Mouse (Mus musculus) right cerebral cortex, postnatal 14 days (tissue): Measurements from ENCODE around the gene Cwh43.
"Not testable (repeated sequence)": the region's sequence is repeated elsewhere in the genome, so short reads cannot be mapped to it uniquely, and the experiment has no call there.

Experiments used
- DNase-seq: peaks from one replicate; pipeline ENCODE4 v3.0.0; 2022

Cwh43 gene

GRCm38 (mm10) chr5:73481401-73481800 is 75.5 kb downstream of the Cwh43 start:
- no peak for DNase-seq

GRCm38 (mm10) chr5:73482381-73482780 is 76.5 kb downstream of the Cwh43 start:
- DNase-seq = not testable (repeated sequence)

DNA sequence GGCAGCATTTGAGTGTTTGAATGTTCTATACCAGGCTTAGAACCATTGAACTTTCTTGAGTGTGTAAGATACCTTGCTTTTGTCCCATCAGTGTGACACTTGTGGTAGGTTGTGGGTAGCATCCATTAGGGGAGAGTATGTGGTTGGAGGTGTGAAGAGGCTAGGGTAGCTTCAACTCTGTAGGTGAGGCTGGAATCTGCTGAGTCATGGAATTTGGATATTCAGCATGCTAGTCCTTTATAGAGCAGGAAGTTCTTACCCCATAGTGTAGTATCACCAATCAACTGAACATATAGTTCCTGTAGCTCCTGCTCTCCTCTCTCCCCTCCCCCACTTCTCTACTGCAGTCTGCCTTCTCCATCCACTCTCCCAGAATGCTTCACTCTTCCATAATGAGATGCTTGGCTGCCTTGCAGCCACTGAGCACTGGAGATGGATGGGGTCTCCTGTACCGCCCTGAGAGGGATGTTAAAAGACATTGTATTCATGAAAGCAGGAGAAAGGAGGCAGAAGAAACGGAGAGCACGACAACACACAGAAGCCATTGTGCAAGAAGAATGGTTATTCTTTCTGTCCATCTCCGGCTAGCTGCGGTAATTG is 78.2 kb downstream of the Cwh43 start:
- no peak for DNase-seq

DNA sequence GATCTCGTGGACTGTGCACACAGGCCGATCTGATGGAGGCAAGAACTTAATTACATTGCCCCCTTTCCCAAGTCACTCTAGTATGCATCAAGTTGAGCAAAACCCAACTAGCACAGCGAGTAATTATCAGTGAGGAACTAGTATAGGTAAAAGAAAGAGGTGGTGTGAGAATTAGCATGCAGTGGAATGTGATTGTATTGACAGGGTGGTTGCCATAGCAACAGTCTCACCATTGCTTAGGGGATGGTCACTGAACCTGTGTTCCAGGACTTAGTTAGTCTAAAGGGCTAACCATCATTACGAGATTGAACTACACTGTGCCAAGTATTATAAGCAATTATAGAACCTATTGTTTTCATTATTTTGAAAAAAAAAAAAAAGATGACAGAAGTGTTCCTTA is 80.6 kb downstream of the Cwh43 start:
- DNase-seq = no peak

DNA sequence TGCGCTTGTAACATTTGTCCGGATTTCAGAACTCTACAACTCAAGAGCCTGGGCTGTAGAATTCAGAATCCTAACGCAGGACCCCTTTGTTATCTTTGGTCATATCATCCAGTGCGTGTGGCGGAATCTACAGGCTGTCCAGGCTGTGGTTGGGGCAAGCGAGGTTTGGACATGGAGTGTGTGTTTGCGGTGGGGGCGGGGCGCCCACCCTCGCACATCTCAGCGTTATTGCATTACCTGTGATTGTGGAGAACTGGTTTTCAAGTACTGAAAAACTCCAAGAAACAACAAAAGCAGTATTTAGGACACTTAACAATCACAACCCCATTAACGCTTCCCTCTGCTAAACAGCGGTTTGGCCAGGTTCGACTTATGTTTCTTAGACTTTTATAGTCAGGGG is 84.0 kb downstream of the Cwh43 start:
- DNase-seq = no peak

DNA sequence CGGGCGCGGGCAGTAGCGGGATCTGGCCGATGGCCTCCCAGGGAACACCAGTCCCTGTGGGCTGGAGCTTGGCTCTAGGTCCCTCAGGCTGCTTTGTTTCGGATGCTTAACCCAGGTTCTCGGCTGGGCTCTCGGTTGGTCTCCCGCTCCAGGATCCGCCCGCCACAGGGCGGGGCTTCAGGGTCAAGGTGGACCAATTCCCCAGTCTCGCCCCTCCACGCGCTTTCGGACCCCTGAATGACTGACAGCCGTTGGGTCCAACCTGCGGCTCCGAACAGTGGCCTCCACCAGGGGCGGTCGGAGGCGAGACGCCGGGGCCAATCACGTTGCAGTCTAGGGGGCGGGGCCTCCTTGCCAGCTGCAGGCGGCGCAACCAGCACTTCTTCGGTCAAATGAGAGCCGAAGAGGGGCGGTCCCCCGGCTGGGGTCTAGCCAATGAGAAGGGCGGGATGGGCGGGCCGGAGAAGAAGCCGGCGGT is 84.8 kb downstream of the Cwh43 start:
- DNase-seq = peak; percentile 99

DNA sequence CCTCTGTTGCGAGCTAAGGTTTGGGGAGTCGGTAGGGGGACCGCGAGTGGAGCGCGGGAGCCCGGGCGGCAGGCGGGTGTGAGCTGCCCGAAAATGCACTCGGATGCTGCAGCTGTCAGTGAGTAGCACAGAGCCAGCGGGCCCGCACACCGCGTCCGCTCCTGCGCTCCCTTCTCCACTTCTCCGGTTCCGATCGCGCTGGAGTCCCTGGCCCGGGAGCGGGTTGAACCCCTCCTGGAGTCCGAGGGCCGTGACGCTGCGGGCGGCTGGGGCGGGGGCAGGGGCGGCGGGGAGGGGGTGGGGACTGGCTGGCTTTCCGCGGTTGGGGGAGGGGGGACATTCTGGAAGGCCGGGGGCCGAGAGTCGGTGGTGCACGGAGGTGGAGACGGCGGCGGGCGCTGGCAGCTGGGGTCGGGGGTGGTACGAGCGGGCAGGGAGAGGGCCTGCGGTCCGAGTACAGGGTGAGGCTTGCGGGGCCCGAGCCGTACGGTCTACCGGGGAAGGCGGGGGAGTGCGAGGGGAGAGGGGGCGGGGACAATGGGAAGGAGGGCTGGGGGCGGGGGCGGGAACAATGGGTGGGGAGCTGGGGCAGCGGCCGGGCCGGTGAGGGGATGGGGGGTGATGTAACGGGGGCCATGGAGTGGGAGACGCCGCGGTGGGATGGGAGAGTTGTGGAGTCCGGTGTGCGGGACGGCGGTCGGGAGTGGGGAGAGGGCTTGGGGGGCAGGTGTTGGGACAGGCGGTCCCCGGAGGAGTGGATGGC is 85.4 kb downstream of the Cwh43 start:
- peak; percentile 66 for DNase-seq

GRCm38 (mm10) chr5:73491837-73492720 is 86.2 kb downstream of the Cwh43 start:
- peak; percentile 91 for DNase-seq

DNA sequence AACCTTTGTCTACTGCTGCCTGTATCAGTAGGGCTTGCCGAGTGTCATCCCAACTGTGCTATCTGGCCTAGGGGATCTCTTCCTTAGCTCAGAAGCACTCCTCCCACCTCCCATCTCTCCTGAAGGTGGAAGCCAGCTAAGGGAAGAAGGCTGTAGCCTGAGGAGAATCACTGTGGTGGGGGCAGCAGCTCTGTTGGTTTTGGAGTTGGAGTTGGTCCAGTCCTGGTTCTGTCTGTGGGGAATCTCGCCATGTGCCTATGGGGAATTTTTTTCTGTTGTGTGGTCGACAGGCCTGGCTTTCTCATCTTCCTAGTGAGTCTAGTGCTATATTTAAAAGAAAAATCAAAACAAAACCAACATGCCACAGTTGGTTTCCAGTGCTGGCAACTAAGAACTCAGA is 91.5 kb downstream of the Cwh43 start:
- no peak for DNase-seq

DNA sequence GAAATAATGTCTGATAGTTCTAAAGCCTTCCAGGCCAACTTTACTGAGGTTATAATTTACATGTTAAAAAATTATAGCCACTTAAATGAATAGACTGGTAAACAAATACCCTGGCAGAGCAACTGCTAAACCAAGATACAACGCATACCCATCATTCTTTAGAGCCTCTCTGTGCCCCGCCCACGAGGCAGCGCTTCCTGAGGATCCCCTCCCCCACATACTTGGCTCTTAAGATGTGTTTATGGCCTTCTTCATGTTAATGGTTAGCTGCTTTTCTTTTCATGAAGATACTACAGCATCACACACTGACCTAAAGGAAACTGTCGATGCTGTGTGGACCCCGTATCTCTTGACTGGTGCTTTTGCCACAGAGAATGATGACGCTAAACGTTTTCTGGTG is 92.7 kb downstream of the Cwh43 start:
- no peak for DNase-seq

DNA sequence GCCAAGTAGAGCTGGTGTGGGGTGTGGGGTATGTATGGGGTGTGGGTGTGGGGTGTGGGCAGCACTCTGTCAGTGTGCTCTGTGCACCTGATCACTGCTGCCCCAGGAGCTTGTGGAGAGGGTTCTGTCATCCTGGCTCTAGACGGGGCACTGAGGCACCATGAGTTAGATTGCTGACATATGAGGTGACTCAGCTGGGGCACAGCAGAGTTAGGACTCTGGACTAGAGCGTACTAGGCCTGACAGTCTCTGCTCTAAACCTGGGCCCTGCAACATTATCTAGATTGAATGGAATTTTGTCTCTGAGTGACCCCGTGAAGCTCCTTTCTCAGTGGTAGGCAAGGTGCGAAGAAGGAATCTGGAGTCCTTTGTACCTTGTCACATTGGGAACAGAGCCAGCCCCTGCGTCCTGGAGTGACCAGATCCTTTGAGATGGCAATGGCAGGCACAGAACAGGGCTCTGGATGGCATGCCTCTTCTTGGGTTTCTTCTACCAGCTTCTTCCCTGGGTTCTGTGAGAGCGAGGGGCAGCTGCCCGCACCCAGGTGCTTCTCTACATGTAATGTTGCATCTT is 95.1 kb downstream of the Cwh43 start:
- no peak for DNase-seq

- DNase-seq = no peak
Observed at GRCm38 (mm10) chr5:73502422-73502821, 96.5 kb downstream of the Cwh43 start.
